Mouse (Mus musculus) lung, postnatal 10 days (tissue): ENCODE results near the gene S100a14.

Experiments used
- DNase-seq: peaks from one replicate; pipeline ENCODE4 v3.0.0; 2021

S100a14 gene

GRCm38 (mm10) chr3:90526580-90526979, at the start of gene S100a14:
TSS of gene S100a14 (plus strand) at chr3:90526856.
- peak; percentile 74 for DNase-seq

DNA sequence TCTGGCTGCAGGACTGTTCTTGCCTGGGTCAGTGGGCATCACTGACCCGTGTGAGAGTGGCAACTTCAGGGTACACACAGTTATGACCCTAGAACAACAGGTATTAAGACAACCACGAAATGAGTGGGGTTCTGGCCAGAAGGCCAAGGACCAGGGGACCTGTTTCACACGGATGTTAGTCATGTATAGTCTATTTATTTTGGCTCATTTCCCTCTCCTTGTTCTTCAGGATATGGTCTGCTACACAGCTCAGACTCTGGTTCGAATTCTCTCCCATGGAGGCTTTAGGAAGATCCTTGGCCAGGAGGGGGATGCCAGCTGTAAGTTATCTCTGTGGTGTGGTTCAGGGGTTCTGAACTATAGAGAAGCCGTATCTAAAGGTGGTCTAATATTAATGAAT, 39.7 kb upstream of the S100a14 start:
- no peak for DNase-seq

- DNase-seq, result no peak
Measured at GRCm38 (mm10) chr3:90488576-90488975, 38.1 kb upstream of the S100a14 start.

- peak; percentile 99 for DNase-seq
Measured at GRCm38 (mm10) chr3:90490696-90491256, 35.9 kb upstream of the S100a14 start, which contains the start of gene Snapin. TSS of gene Snapin (minus strand) at chr3:90491033.

- DNase-seq, result peak; percentile 71
Measured at GRCm38 (mm10) chr3:90491350-90491749, 35.3 kb upstream of the S100a14 start.

- no peak for DNase-seq
Measured at GRCm38 (mm10) chr3:90493831-90494540, 32.7 kb upstream of the S100a14 start.

- DNase-seq, result no peak
Measured at GRCm38 (mm10) chr3:90495850-90496525, 30.7 kb upstream of the S100a14 start.

GRCm38 (mm10) chr3:90497597-90497996, 29.1 kb upstream of the S100a14 start:
- DNase-seq, result no peak

DNA sequence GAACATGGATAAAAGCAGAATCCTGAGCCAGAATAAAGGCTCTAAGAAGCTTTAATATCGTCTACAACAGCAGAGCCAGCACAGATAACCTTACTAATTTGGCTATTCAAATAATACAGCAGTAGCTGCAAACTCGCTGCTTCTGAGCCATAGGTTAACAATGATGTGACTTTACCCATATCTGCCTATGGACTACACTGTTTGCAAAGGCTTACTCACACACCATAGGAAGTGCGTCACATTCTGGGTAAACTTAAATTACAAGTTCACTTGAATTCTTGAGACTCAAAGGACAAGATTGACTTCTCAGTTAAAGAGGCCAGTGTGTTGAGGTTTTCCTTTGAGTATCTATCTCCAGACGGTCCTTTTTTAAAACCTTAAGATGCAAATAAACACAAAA, 23.2 kb upstream of the S100a14 start:
- DNase-seq, result no peak

GRCm38 (mm10) chr3:90505216-90505615, 21.4 kb upstream of the S100a14 start:
- DNase-seq, result peak; percentile 69

DNA sequence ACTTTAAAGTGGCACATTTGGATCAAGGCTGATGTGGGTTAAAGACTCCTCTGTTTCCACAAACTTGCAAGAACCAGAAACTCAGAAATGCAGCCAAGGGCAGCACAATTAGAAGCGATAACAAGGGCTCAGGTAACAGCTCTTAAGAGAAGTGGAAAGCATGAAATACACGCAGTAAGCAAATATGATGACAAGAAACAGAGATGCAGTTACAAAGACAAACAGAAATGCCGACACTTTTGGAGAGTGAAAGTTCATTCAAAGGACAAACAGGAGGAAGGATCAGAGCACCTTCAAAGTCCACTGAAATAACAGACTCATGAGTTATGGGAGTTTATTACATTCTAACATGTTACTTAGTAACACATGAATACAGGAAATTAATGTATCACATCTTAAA, 20.3 kb upstream of the S100a14 start:
- DNase-seq, result no peak

DNA sequence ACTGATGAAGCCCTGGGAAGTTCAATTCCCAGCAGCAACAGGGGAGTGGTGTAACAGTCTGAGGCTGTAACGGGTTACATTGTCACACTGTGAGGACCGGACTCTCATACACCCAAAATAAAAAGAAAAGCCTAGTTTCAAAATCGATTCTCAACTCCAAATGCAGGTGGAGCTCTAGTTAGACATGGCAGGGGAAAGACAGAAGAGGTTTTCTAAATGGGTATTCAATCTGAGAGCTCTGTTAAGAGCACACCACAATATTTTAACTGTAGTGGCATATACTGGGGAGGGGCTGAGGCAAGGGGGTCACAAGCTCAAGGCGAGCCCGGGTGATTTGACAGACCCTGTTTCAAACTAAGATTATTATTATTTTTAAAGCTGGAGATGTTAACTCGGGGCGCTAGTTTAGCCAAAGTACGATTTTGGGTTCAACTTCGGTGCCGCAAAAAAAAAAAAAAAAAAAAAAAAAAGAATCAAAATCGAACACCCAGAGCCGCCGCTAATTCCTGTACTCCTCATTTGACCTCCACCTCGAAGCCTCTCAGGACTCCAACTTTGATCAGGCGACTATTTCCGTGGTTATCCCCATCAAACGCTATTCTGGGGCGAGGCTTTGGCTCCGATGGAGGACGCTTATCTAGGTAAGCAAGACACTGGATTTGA, 18.2 kb upstream of the S100a14 start:
- no peak for DNase-seq

GRCm38 (mm10) chr3:90508950-90509746, 17.5 kb upstream of the S100a14 start, which contains the start of gene Chtop:
TSS of gene Chtop (minus strand) at chr3:90509498.
- peak; percentile 100 for DNase-seq

DNA sequence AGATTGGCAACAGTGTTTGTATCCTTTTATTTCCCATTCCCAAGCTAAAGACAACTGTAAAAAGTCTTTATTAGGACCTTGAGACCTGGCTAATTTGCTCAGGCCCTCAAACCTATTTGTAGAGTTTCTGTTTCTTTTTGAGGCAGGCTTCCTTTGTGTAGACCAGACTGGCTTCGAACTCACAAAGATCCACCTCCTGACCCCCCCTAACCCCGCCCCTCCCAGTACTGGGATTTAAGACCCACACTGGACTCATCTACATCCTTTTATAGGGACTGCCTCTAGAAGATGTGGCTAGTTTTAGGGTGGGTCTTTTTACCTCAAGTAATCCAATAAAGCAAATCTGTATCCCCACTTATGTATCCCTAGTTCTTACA, 16.9 kb upstream of the S100a14 start:
- DNase-seq, result no peak

- no peak for DNase-seq
Measured at GRCm38 (mm10) chr3:90512276-90512675, 14.4 kb upstream of the S100a14 start.

GRCm38 (mm10) chr3:90512948-90513642, 13.6 kb upstream of the S100a14 start:
- no peak for DNase-seq

GRCm38 (mm10) chr3:90513796-90514590, 12.7 kb upstream of the S100a14 start, which contains the start of the genes S100a1 and S100a13:
TSS of gene S100a1 (minus strand) at chr3:90514392.
TSS of gene S100a13 (plus strand) at chr3:90514435.
- DNase-seq, result peak; percentile 89

GRCm38 (mm10) chr3:90514691-90515090, 12.0 kb upstream of the S100a14 start:
- peak; percentile 88 for DNase-seq

GRCm38 (mm10) chr3:90515242-90515641, 11.4 kb upstream of the S100a14 start:
- DNase-seq, result peak; percentile 76

DNA sequence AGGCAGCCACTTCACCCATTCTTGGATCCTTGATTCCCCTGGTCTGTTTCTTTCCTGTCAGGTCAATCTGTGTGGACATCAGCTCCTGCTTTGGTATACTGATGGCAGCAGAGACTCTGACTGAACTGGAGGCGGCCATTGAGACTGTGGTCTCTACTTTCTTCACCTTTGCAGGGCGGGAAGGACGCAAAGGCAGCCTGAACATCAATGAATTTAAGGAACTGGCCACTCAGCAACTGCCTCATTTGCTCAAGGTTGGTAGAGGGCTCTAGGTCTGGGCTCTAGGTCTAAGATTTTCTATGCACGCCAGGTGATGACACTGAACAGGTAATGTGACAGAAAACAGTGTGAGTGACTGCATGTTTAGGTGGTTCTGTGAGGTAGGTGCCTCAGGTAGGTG, 10.9 kb upstream of the S100a14 start:
- DNase-seq, result no peak

GRCm38 (mm10) chr3:90517711-90518110, 8.9 kb upstream of the S100a14 start:
- no peak for DNase-seq
